Mouse (Mus musculus) hindbrain, postnatal 0 days (tissue): Measurements from ENCODE around the gene Tead3. TPM values are rescaled to one million over a fixed set of nuclear protein-coding genes. Genes with fewer than 3 reads are reported as not detected.

ENCODE experiments used
- ATAC-seq: fragments of 200-750 bp; cut with Nextera tagmentation; 2 replicates; pipeline ENCODE4 v1.8.0; 2017; ENCODE audit warnings: mild to moderate bottlenecking, moderate TSS enrichment, moderate library complexity
- DNase-seq: peaks from one replicate; pipeline ENCODE4 v3.0.0-alpha.2; 2015; ENCODE audit warnings: low spot score
- H3K27ac ChIP-seq: fragments of 300-500 bp; sonication (generic); 2 replicates; pipeline ENCODE4 v1.5.1; 2014; ENCODE audit warnings: mild to moderate bottlenecking
- H3K27me3 ChIP-seq: fragments of 300-500 bp; sonication (generic); 2 replicates; pipeline ENCODE4 v1.6.1; 2014; ENCODE audit warnings: low read length, mixed read lengths; ENCODE audit not compliant: insufficient read depth
- H3K36me3 ChIP-seq: fragments of 300-500 bp; sonication (generic); 2 replicates; pipeline ENCODE4 v1.6.1; 2014; ENCODE audit warnings: low read length, mixed read lengths; ENCODE audit not compliant: insufficient read depth
- H3K4me1 ChIP-seq: fragments of 300-500 bp; sonication (generic); 2 replicates; pipeline ENCODE4 v1.6.1; 2014; ENCODE audit warnings: antibody characterized with exemption, low read length, mixed read lengths; ENCODE audit not compliant: insufficient read depth
- H3K4me2 ChIP-seq: fragments of 300-500 bp; sonication (generic); 2 replicates; pipeline ENCODE4 v1.6.1; 2014; ENCODE audit warnings: low read depth, mild to moderate bottlenecking, low read length, moderate library complexity, mixed read lengths
- H3K4me3 ChIP-seq: fragments of 300-500 bp; sonication (generic); 2 replicates; pipeline ENCODE4 v1.5.1; 2014; ENCODE audit warnings: low read length
- H3K9ac ChIP-seq: fragments of 300-500 bp; sonication (generic); replicated peaks from 2 replicates; pipeline ENCODE4 v1.6.1; 2014; ENCODE audit warnings: mild to moderate bottlenecking, low read length, moderate library complexity, mixed read lengths
- H3K9me3 ChIP-seq: fragments of 300-500 bp; sonication (generic); 2 replicates; pipeline ENCODE4 v1.6.1; 2016; ENCODE audit warnings: low read length, mixed read lengths
- CTCF ChIP-seq: IDR thresholded peaks from 2 replicates; pipeline ENCODE4 v1.5.1; 2016; ENCODE audit warnings: antibody characterized with exemption, control low read depth, low read depth
- WGBS: fragments of 180-500 bp; shearing (Covaris S2); extraction: QIAGEN DNeasy Blood & Tissue Kit; methylation state at CpG from one replicate; pipeline ENCODE4 v1.1.7; 2014; 5-methylcytosine and 5-hydroxymethylcytosine counted together
- polyA plus RNA-seq: library from polyadenylated mRNA; unstranded; fragments of >200 nt; fragmentation: Nextera tagmentation; extraction: Ambion mirVana; gene quantifications from 2 replicates; pipeline ENCODE4 v1.2.1, GENCODE M21; 2015
- total RNA-seq: library from RNA; depleted of rRNA; stranded (reverse); fragments of >200 nt; gene quantifications from 2 replicates; pipeline ENCODE4 v1.2.3, GENCODE M21; 2014

Gene Tead3
- total and polyA plus RNA-seq, 2 experiments from 2014 or later = 1.7 to 9.4 TPM

GRCm38 (mm10) chr17:28300323-28300722, 50.3 kb downstream of the Tead3 start:
- Histone ChIP-seq H3K4me3 (no peak overlapping the region), H3K9me3 (no peaks in the 10 kb centered on the region), H3K27ac (0 out of 2 replicates have a peak overlapping the region, but pooled peaks have one; percentile 4), H3K36me3 (no peaks in the 10 kb centered on the region; the same call in 1 of the 2 replicates), H3K9ac (no peak overlapping the region), H3K4me1 (0 out of 2 replicates have a peak, but pooled peaks cover 4% of the 10 kb centered on the region), H3K4me2 (no peak overlapping the region), H3K27me3 (no peaks in the 10 kb centered on the region)
- 26% methylated on average over 9 of the region's 9 CpGs for WGBS
- TF ChIP-seq CTCF = no peak
- peak; percentile 47 for ATAC-seq
- no peak for DNase-seq

DNA sequence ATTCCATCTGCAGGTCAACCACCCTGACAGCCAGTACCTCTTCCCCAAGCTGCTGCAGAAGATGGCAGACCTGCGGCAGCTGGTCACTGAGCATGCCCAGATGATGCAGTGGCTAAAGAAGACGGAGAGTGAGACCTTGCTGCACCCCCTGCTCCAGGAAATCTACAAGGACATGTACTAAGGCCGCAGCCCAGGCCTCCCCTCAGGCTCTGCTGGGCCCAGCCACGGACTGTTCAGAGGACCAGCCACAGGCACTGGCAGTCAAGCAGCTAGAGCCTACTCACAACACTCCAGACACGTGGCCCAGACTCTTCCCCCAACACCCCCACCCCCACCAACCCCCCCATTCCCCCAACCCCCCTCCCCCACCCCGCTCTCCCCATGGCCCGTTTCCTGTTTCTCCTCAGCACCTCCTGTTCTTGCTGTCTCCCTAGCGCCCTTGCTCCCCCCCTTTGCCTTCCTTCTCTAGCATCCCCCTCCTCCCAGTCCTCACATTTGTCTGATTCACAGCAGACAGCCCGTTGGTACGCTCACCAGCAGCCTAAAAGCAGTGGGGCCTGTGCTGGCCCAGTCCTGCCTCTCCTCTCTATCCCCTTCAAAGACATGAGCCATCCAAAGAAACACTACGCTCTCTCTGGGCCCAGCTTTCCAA, 50.8 kb downstream of the Tead3 start:
- Histone ChIP-seq H3K4me2 (no peak overlapping the region), H3K27ac (0 out of 2 replicates have a peak overlapping the region, but pooled peaks have one; percentile 4), H3K9me3 (no peaks in the 10 kb centered on the region), H3K4me1 (0 out of 2 replicates have a peak, but pooled peaks cover 4% of the 10 kb centered on the region), H3K36me3 (no peaks in the 10 kb centered on the region; the same call in 1 of the 2 replicates), H3K9ac (no peak overlapping the region), H3K27me3 (no peaks in the 10 kb centered on the region), H3K4me3 (no peak overlapping the region)
- ATAC-seq (no peak; the same call in 1 of the 2 replicates), DNase-seq (no peak)
- no peak for TF ChIP-seq CTCF
- WGBS = 38% methylated on average over 10 of the region's 11 CpGs

DNA sequence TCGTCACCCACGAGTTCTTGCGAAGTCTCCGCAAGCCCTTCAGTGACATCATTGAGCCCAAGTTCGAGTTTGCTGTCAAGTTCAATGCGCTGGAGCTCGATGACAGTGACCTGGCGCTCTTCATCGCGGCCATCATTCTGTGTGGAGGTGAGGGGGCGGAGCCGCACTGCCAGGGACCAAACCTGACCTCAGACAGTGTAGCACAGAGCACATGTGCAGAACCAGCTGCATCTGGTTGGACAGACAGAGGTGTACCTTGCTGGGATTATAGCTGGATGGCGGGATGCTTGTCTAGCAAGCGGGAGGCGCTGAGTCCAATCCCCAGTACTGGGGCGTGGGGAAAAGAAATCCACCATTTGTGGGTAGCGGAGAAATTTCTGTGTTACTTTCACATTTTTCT, 51.7 kb downstream of the Tead3 start:
- TF ChIP-seq CTCF = no peak
- DNase-seq (no peak), ATAC-seq (no peak)
- Histone ChIP-seq H3K9me3 (no peaks in the 10 kb centered on the region), H3K27me3 (no peaks in the 10 kb centered on the region), H3K4me3 (no peak overlapping the region), H3K9ac (no peak overlapping the region), H3K4me1 (0 out of 2 replicates have a peak, but pooled peaks cover 4% of the 10 kb centered on the region), H3K4me2 (no peak overlapping the region), H3K36me3 (no peaks in the 10 kb centered on the region; the same call in 1 of the 2 replicates), H3K27ac (no peak overlapping the region)
- 96% methylated on average over 17 of the region's 17 CpGs for WGBS

- TF ChIP-seq CTCF = no peak
Observed at GRCm38 (mm10) chr17:28294449-28295333, 55.9 kb downstream of the Tead3 start.

DNA sequence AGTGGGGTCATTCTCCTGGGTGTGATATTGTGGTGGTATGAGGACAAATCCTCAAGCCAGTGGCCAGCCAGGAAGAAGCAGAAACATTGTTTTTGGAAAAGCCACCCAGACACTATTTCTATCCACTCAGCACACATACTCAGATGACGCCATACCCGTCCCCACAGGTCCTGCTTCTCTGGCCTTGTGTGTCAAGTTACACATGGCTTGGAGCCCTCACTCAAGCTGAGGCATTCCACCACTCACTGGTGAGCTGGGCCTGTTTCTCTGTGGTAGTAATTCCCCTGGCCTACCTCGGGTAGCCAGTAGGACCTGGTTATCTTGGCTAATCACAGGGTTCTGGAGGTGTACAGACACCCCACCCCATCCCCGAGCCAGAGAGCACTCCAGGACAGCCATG, 56.9 kb downstream of the Tead3 start:
- Histone ChIP-seq H3K36me3 (no peaks in the 10 kb centered on the region), H3K4me1 (no peaks in the 10 kb centered on the region), H3K9me3 (no peaks in the 10 kb centered on the region), H3K27ac (no peak overlapping the region), H3K9ac (no peak overlapping the region), H3K4me3 (no peak overlapping the region), H3K27me3 (no peaks in the 10 kb centered on the region), H3K4me2 (no peak overlapping the region)
- no peak for DNase-seq
- TF ChIP-seq CTCF = no peak
- WGBS = 83% methylated on average over 4 of the region's 4 CpGs
- no peak for ATAC-seq

More at GRCm38 (mm10) chr17:28294449-28295333, 55.9 kb downstream of the Tead3 start:
- DNase-seq = no peak
- Histone ChIP-seq H3K9me3 (no peaks in the 10 kb centered on the region), H3K9ac (0 out of 2 replicates have a peak overlapping the region, but pooled peaks have one; percentile 9), H3K36me3 (no peaks in the 10 kb centered on the region; the same call in 1 of the 2 replicates), H3K27ac (peak overlapping the region; percentile 26; the same call in 1 of the 2 replicates), H3K27me3 (no peaks in the 10 kb centered on the region), H3K4me1 (0 out of 2 replicates have a peak, but pooled peaks cover 4% of the 10 kb centered on the region), H3K4me2 (no peak overlapping the region), H3K4me3 (no peak overlapping the region)
- peak; percentile 50; the same call in 1 of the 2 replicates for ATAC-seq
- WGBS = 55% methylated on average over 17 of the region's 17 CpGs

- no peak for ATAC-seq
- H3K9ac ChIP-seq = no peak overlapping the region
Observed at GRCm38 (mm10) chr17:28291346-28291745, 59.3 kb downstream of the Tead3 start.

More at GRCm38 (mm10) chr17:28291346-28291745, 59.3 kb downstream of the Tead3 start:
- no peak for DNase-seq
- no peaks in the 10 kb centered on the region for H3K36me3 ChIP-seq
- no peak overlapping the region for H3K4me3 ChIP-seq
- TF ChIP-seq CTCF = no peak
- H3K9me3 ChIP-seq = no peaks in the 10 kb centered on the region
- H3K4me1 ChIP-seq = 0 out of 2 replicates have a peak, but pooled peaks cover under 1% of the 10 kb centered on the region
- no peak overlapping the region for H3K4me2 ChIP-seq
- WGBS = 85% methylated on average over 7 of the region's 7 CpGs
- H3K27ac ChIP-seq = no peak overlapping the region
- no peaks in the 10 kb centered on the region for H3K27me3 ChIP-seq
